Comparison of ENCODE assay signal across 9 mouse cellular contexts in the genomic region with DNA sequence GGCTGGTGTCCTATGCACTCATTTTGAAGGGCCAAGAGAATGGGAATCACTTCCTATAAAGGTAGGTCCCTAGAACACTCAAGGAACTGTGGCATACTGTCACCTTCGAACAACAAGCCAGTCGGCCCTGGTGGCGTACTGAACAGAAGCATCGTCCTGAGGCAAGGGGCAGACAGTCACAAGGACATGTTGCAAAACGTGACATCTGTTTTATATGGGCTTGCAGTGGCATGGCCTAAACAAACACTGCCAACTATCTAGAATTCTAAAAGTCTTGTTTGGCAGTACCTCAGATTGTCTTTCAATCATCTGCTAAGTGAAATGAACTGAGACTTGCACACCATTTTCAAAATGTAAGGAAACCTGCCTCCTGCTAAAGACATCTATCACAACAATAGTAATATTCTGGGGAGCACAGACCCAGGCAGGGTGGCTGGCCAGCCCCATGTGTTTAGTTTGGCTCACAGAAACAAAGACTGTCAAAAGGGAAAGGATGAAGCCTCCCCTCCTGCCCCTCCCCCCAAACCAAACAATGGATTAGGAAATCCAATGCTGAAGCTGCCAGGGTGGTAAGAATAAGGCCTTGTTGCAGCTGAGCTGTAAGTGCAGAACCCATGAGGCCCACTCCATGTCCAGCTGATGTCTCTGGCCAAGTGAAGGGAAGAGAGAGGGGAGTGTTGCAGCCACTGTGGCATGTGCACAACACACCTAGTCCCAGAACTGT. TPM values are rescaled to one million over a fixed set of nuclear protein-coding genes. Genes with fewer than 3 reads are reported as not detected.
A peak's percentile ranks its signal among the peaks of the same experiment; 100 is the strongest.
DNase-seq lines count a peak whose midpoint lies in the region; ATAC-seq and TF ChIP-seq lines count a peak whose summit lies in the region.
"Had no signal": no experiment of that assay in that cellular context is flagged by ENCODE, and none has a peak within 500 bp of the region (broad histone marks: within the 10 kb centered on the region; RNA-seq: fewer than 3 reads in every experiment).

No protein-coding gene starts in this region.

- DNase-seq in adrenal gland, postnatal 14 days = peak; percentile 46
- no peak for DNase-seq in adrenal gland, adult 8-10 months
- DNase-seq in adipocyte (ENCODE audit: low spot score) = peak; percentile 89
- peak; percentile 88 for DNase-seq in liver, adult 2 months (ENCODE audit: extremely low read depth, low read depth, low spot score)
- DNase-seq in retina, embryonic 14.5 days (ENCODE audit: low spot score) = peak; percentile 70
- no peak for DNase-seq in spleen, postnatal 10 days (ENCODE audit: low spot score in 2 of 2)
- DNase-seq in frontal cortex, postnatal 10 days (ENCODE audit: low spot score in 2 of 2) = no peak

- H3K4me3 ChIP-seq in heart, embryonic 13.5 days = no peak overlapping the region
- no peak overlapping the region for H3K4me3 ChIP-seq in liver, adult 2 months (ENCODE audit: insufficient read depth, low read depth, low read length)
- H3K4me3 ChIP-seq: left cerebral cortex, adult 2 months had no signal

- peaks cover 3% of the 10 kb centered on the region; the same call in 1 of the 2 replicates for H3K36me3 ChIP-seq in heart, embryonic 13.5 days
- no peaks in the 10 kb centered on the region; the same call in 1 of the 2 replicates for H3K36me3 ChIP-seq in liver, adult 2 months (ENCODE audit: control insufficient read depth, insufficient read depth, low read length)

- no peak for ATAC-seq in heart, embryonic 13.5 days (ENCODE audit: extremely low read depth, insufficient number of reproducible peaks, low FRiP score, low TSS enrichment)

- no peaks in the 10 kb centered on the region for H3K27me3 ChIP-seq in heart, embryonic 13.5 days (replicated peaks)
- no peaks in the 10 kb centered on the region for H3K27me3 ChIP-seq in liver, adult 2 months (ENCODE audit: control insufficient read depth, insufficient read depth, low read length)

- peaks cover 73% of the 10 kb centered on the region for H3K4me1 ChIP-seq in heart, embryonic 13.5 days
- H3K4me1 ChIP-seq in liver, adult 2 months (ENCODE audit: control insufficient read depth, insufficient read depth, low read length) = peaks cover 17% of the 10 kb centered on the region

- no peak for TF ChIP-seq POLR2A in liver, adult 2 months (IDR thresholded peaks at IDR 0.05; ENCODE audit: extremely low read depth, insufficient read depth, low read length)

- no peak overlapping the region for H3K9ac ChIP-seq in heart, embryonic 13.5 days
- H3K9ac ChIP-seq in liver, adult 2 months (ENCODE audit: low read depth, low read length) = no peak overlapping the region

- no peak overlapping the region for H3K4me2 ChIP-seq in heart, embryonic 13.5 days

- TF ChIP-seq CTCF in liver, adult 2 months (IDR thresholded peaks at IDR 0.05; ENCODE audit: low read depth, low read length) = no peak

- H3K27ac ChIP-seq in heart, embryonic 13.5 days (replicated peaks) = peak overlapping the region; percentile 63
- 0 out of 2 replicates have a peak overlapping the region, but pooled peaks have one; percentile 3 for H3K27ac ChIP-seq in liver, adult 2 months (replicated peaks; ENCODE audit: insufficient read depth, low read depth, low read length)

- H3K79me2 ChIP-seq in liver, adult 2 months (ENCODE audit: control insufficient read depth, insufficient read depth, low read length) = no peaks in the 10 kb centered on the region

- 67% methylated on average over 5 of the region's 5 CpGs for WGBS in heart, embryonic 13.5 days
- whole genome bisulfite sequencing in liver, adult 2 months = 30% methylated on average over 5 of the region's 5 CpGs

- no peaks in the 10 kb centered on the region for H3K9me3 ChIP-seq in heart, embryonic 13.5 days

RNA-seq across cellular contexts. Expression of a gene that starts 41.7 kb away (rescaled TPM):
- total RNA-seq in adrenal gland, postnatal 14 days (2021) = 2.6 and 3.0 TPM in 2 replicates
- 1 to 10 TPM; 1.7 to 4.7 (median 3.5) TPM for total RNA-seq in adrenal gland, adult 8-10 months (2022)
- polyA plus RNA-seq in heart, embryonic 13.5 days (2015; fragmentation: Nextera tagmentation; extraction: Ambion mirVana) = 6.3 and 8.2 TPM in 2 replicates
- 4.0 and 5.8 TPM in 2 replicates for total RNA-seq in liver, adult 2 months (2014; rRNA removed)
- 4.7 and 5.3 TPM in 2 replicates for polyA plus RNA-seq in liver, adult 2 months (2012; rRNA removed)

Comparison
In these comparisons a context has a peak if more than half of its experiments do, and no peak if none do; other contexts are left out.
1. DNase-seq: peak in adrenal gland, postnatal 14 days (single experiment), adipocyte (single experiment), liver, adult 2 months (single experiment) and retina, embryonic 14.5 days (single experiment); none in adrenal gland, adult 8-10 months (single experiment), spleen, postnatal 10 days (0 of 2) and frontal cortex, postnatal 10 days (0 of 2).